In genomic region chr13:12442008-12442587, GRCm38 (mm10) we compare ENCODE assay signal across 9 mouse cellular contexts. TPM values are rescaled to one million over a fixed set of nuclear protein-coding genes. Genes with fewer than 3 reads are reported as not detected.
DNase-seq lines count a peak whose midpoint lies in the region; ATAC-seq and TF ChIP-seq lines count a peak whose summit lies in the region.
"Had no signal": no experiment of that assay in that cellular context is flagged by ENCODE, and none has a peak within 500 bp of the region (broad histone marks: within the 10 kb centered on the region; RNA-seq: fewer than 3 reads in every experiment).

No protein-coding gene starts in this region.

- intact Hi-C loops in left cerebral cortex, postnatal 25 days (cut with DNase I), result no loop called here

- H3K9ac ChIP-seq in hindbrain, embryonic 15.5 days, result no peak overlapping the region
- no peak overlapping the region for H3K9ac ChIP-seq in hindbrain, embryonic 12.5 days
- H3K9ac ChIP-seq in heart, postnatal 0 days (replicated peaks; ENCODE audit: low read depth, low read length), result no peak overlapping the region
- H3K9ac ChIP-seq: midbrain, embryonic 12.5 days had no signal

- no peak overlapping the region for H3K4me3 ChIP-seq in hindbrain, embryonic 15.5 days
- H3K4me3 ChIP-seq in hindbrain, embryonic 12.5 days, result no peak overlapping the region
- H3K4me3 ChIP-seq in heart, postnatal 0 days (ENCODE audit: low read depth, low read length), result no peak overlapping the region
- H3K4me3 ChIP-seq: midbrain, embryonic 12.5 days had no signal

- TF ChIP-seq CTCF in heart, postnatal 0 days (IDR thresholded peaks at IDR 0.05; ENCODE audit: low read depth), result no peak

- peaks cover 63% of the 10 kb centered on the region for H3K36me3 ChIP-seq in hindbrain, embryonic 15.5 days
- H3K36me3 ChIP-seq in hindbrain, embryonic 12.5 days, result peaks cover 48% of the 10 kb centered on the region
- peaks cover 60% of the 10 kb centered on the region for H3K36me3 ChIP-seq in heart, postnatal 0 days (replicated peaks; ENCODE audit: control insufficient read depth, insufficient read depth, low read length)

- no peaks in the 10 kb centered on the region; the same call in 1 of the 2 replicates for H3K4me1 ChIP-seq in hindbrain, embryonic 15.5 days (replicated peaks)
- no peaks in the 10 kb centered on the region for H3K4me1 ChIP-seq in hindbrain, embryonic 12.5 days
- peaks cover 7% of the 10 kb centered on the region; the same call in 1 of the 2 replicates for H3K4me1 ChIP-seq in heart, postnatal 0 days (ENCODE audit: control insufficient read depth, insufficient read depth)
- H3K4me1 ChIP-seq: midbrain, embryonic 12.5 days had no signal

- DNase-seq in adrenal gland, postnatal 10 days, result peak; percentile 51
- DNase-seq in heart, postnatal 0 days (ENCODE audit: low spot score), result peak; percentile 67
- peak; percentile 32 to 70 for DNase-seq in left cerebral cortex, postnatal 25 days (ENCODE audit: low spot score in 2 of 2)
- no peak for DNase-seq in natural killer cell, adult 2 months (ENCODE audit: low spot score in 2 of 2)
- DNase-seq in gastrocnemius, postnatal 4 days (ENCODE audit: low spot score in 2 of 2), result no peak

- H3K27ac ChIP-seq in hindbrain, embryonic 15.5 days (replicated peaks), result no peak overlapping the region
- no peak overlapping the region for H3K27ac ChIP-seq in hindbrain, embryonic 12.5 days
- H3K27ac ChIP-seq in heart, postnatal 0 days (ENCODE audit: low read depth), result peak overlapping the region; percentile 46
- H3K27ac ChIP-seq: midbrain, embryonic 12.5 days had no signal

- 65% methylated on average over 2 of the region's 2 CpGs for WGBS in hindbrain, embryonic 15.5 days
- 82% methylated on average over 2 of the region's 2 CpGs for WGBS in hindbrain, embryonic 12.5 days
- WGBS in heart, postnatal 0 days, result 47% methylated on average over 2 of the region's 2 CpGs

- no peak for TF ChIP-seq EP300 in heart, postnatal 0 days (IDR thresholded peaks at IDR 0.05; ENCODE audit: low read depth)

- H3K27me3 ChIP-seq in hindbrain, embryonic 15.5 days, result no peaks in the 10 kb centered on the region
- no peaks in the 10 kb centered on the region for H3K27me3 ChIP-seq in hindbrain, embryonic 12.5 days
- H3K27me3 ChIP-seq in heart, postnatal 0 days (ENCODE audit: control insufficient read depth, insufficient read depth, low read length), result no peaks in the 10 kb centered on the region
- H3K27me3 ChIP-seq: midbrain, embryonic 12.5 days had no signal

- H3K9me3 ChIP-seq in hindbrain, embryonic 15.5 days, result no peaks in the 10 kb centered on the region
- H3K9me3 ChIP-seq in hindbrain, embryonic 12.5 days (replicated peaks), result no peaks in the 10 kb centered on the region
- H3K9me3 ChIP-seq in heart, postnatal 0 days (replicated peaks; ENCODE audit: control insufficient read depth, low read length), result no peaks in the 10 kb centered on the region
- H3K9me3 ChIP-seq: midbrain, embryonic 12.5 days had no signal

- H3K4me2 ChIP-seq in hindbrain, embryonic 15.5 days, result no peak overlapping the region
- H3K4me2 ChIP-seq in hindbrain, embryonic 12.5 days (replicated peaks), result no peak overlapping the region
- no peak overlapping the region for H3K4me2 ChIP-seq in heart, postnatal 0 days (ENCODE audit: low read depth, low read length)
- H3K4me2 ChIP-seq: midbrain, embryonic 12.5 days had no signal

- ATAC-seq in hindbrain, embryonic 15.5 days (ENCODE audit: low FRiP score, low read depth), result peak; percentile 78; the same call in 1 of the 2 replicates
- no peak for ATAC-seq in hindbrain, embryonic 12.5 days (ENCODE audit: low FRiP score)
- peak; percentile 86 for ATAC-seq in heart, postnatal 0 days (ENCODE audit: insufficient read depth, low read depth)
- no peak for ATAC-seq in megakaryocyte-erythroid progenitor cell, adult 5-6 weeks (replicated peaks; ENCODE audit: low FRiP score, low TSS enrichment, poor library complexity, severe bottlenecking)

RNA-seq across cellular contexts. Expression of gene Lgals8, which starts 22.6 kb away (rescaled TPM):
- polyA plus RNA-seq in hindbrain, embryonic 15.5 days (2015; fragmentation: Nextera tagmentation; extraction: Ambion mirVana), result 20.9 and 23.0 TPM in 2 replicates
- 14.5 and 17.2 TPM in 2 replicates for polyA plus RNA-seq in hindbrain, embryonic 12.5 days (2016; fragmentation: Nextera tagmentation; extraction: Ambion mirVana)
- 10 to 100 TPM; 60.6 to 65.3 TPM for total RNA-seq in adrenal gland, postnatal 10 days (2021)
- 14.1 and 21.8 TPM in 2 replicates for total RNA-seq in heart, postnatal 0 days (2014; rRNA removed; ENCODE audit: low replicate concordance)
- 17.5 and 18.0 TPM in 2 replicates for polyA plus RNA-seq in heart, postnatal 0 days (2015; fragmentation: Nextera tagmentation; extraction: Ambion mirVana)
- total RNA-seq in left cerebral cortex, postnatal 25 days (2021), result 10 to 100 TPM; 23.2 to 28.5 TPM
- total RNA-seq in gastrocnemius, postnatal 4 days (2021), result 10 to 100 TPM; 30.7 to 36.4 TPM
- 23.0 and 39.7 TPM in 2 replicates for total RNA-seq in megakaryocyte-erythroid progenitor cell, adult 5-6 weeks (2014; fragmentation: Nextera tagmentation)
- total RNA-seq in megakaryocyte-erythroid progenitor cell, adult 5-6 weeks (2017), result 21.7 and 50.3 TPM in 2 replicates

RNA-seq across cellular contexts. Expression of gene Heatr1, which starts 47.3 kb away (rescaled TPM):
- 13.4 and 13.8 TPM in 2 replicates for polyA plus RNA-seq in hindbrain, embryonic 15.5 days (2015; fragmentation: Nextera tagmentation; extraction: Ambion mirVana)
- 24.8 and 26.8 TPM in 2 replicates for polyA plus RNA-seq in hindbrain, embryonic 12.5 days (2016; fragmentation: Nextera tagmentation; extraction: Ambion mirVana)
- total RNA-seq in adrenal gland, postnatal 10 days (2021), result 10 to 100 TPM; 26.6 to 32.6 TPM
- 6.5 and 9.3 TPM in 2 replicates for total RNA-seq in heart, postnatal 0 days (2014; rRNA removed; ENCODE audit: low replicate concordance)
- polyA plus RNA-seq in heart, postnatal 0 days (2015; fragmentation: Nextera tagmentation; extraction: Ambion mirVana), result 3.3 and 3.5 TPM in 2 replicates
- 10 to 100 TPM; 24.9 to 28.9 TPM for total RNA-seq in left cerebral cortex, postnatal 25 days (2021)
- 10 to 100 TPM; 14.8 to 17.4 TPM for total RNA-seq in gastrocnemius, postnatal 4 days (2021)
- total RNA-seq in megakaryocyte-erythroid progenitor cell, adult 5-6 weeks (2014; fragmentation: Nextera tagmentation), result 69.9 and 127 TPM in 2 replicates
- 129 and 130 TPM in 2 replicates for total RNA-seq in megakaryocyte-erythroid progenitor cell, adult 5-6 weeks (2017)

Comparison
In these comparisons a context has a peak if more than half of its experiments do, and no peak if none do; other contexts are left out.
1. ATAC-seq: peak in hindbrain, embryonic 15.5 days (single experiment) and heart, postnatal 0 days (single experiment); none in hindbrain, embryonic 12.5 days (single experiment) and megakaryocyte-erythroid progenitor cell, adult 5-6 weeks (single experiment).
2. DNase-seq: peak in adrenal gland, postnatal 10 days (single experiment), heart, postnatal 0 days (single experiment) and left cerebral cortex, postnatal 25 days (2 of 2); none in natural killer cell, adult 2 months (0 of 2) and gastrocnemius, postnatal 4 days (0 of 2).